Mouse (Mus musculus) CH12.LX (cell line): ENCODE results near the gene Nsmce1. TPM values are rescaled to one million over a fixed set of nuclear protein-coding genes. Genes with fewer than 3 reads are reported as not detected.

ENCODE experiments used
- DNase-seq: peaks from one replicate; pipeline ENCODE4 v3.0.0-alpha.2; 2013; ENCODE audit errors: extremely low read depth
- H3K27ac ChIP-seq: 2 replicates; pipeline ENCODE4 v1.5.1; 2012; ENCODE audit warnings: low read depth, mild to moderate bottlenecking, control low read depth, moderate library complexity; ENCODE audit not compliant: insufficient read depth
- H3K27me3 ChIP-seq: replicated peaks from 2 replicates; pipeline ENCODE3; 2012; ENCODE audit warnings: inconsistent platforms
- H3K36me3 ChIP-seq, 2 experiments: replicated peaks in 1 of 2; 2 replicates each; pipeline versions ENCODE3 to v1.6.1; 2012; ENCODE audit warnings: inconsistent platforms in 1 of 2, low read length in 1 of 2, mild to moderate bottlenecking in 1 of 2, mixed read lengths in 1 of 2, moderate library complexity in 1 of 2; ENCODE audit not compliant: control insufficient read depth in 1 of 2, insufficient read depth in 1 of 2
- H3K4me1 ChIP-seq, 2 experiments: 2 replicates each; pipeline ENCODE4 v1.6.1; 2012; ENCODE audit warnings: inconsistent platforms in 1 of 2, moderate library complexity in 1 of 2; ENCODE audit not compliant: insufficient read depth in 2 of 2, control insufficient read depth in 1 of 2
- H3K4me2 ChIP-seq: 2 replicates; pipeline ENCODE4 v1.6.1; 2012; ENCODE audit warnings: low read depth, mild to moderate bottlenecking, control low read depth; ENCODE audit not compliant: poor library complexity, insufficient read depth, severe bottlenecking
- H3K4me3 ChIP-seq, 3 experiments: fragments of 150-350 bp in 1 of 3; sonication (generic) in 1 of 3; replicated peaks in 1 of 3; 2 replicates each; pipeline versions ENCODE3 to v1.5.1; 2011 to 2012; ENCODE audit warnings: low read depth in 2 of 3, low read length in 2 of 3, mild to moderate bottlenecking in 2 of 3, moderate library complexity in 2 of 3, control low read depth in 1 of 3, improper control_type of control experiment in 1 of 3, inconsistent platforms in 1 of 3, mixed read lengths in 1 of 3; ENCODE audit not compliant: poor library complexity in 1 of 3
- H3K79me2 ChIP-seq: replicated peaks from 2 replicates; pipeline ENCODE4 v1.6.1; 2012; ENCODE audit warnings: mild to moderate bottlenecking, moderate library complexity; ENCODE audit not compliant: control insufficient read depth, poor library complexity, insufficient read depth, severe bottlenecking; ENCODE audit errors: extremely low read depth
- H3K9ac ChIP-seq: 2 replicates; pipeline ENCODE4 v1.6.1; 2012; ENCODE audit warnings: low read depth, mild to moderate bottlenecking, control low read depth, moderate library complexity; ENCODE audit not compliant: insufficient read depth
- H3K9me3 ChIP-seq: replicated peaks from 2 replicates; pipeline ENCODE3; 2012; ENCODE audit warnings: low read length, inconsistent platforms, mixed read lengths
- CHD1 ChIP-seq: IDR thresholded peaks from 2 replicates; pipeline ENCODE4 v1.6.1; 2012; ENCODE audit warnings: low read depth, low read length, improper control_type of control experiment, inconsistent platforms
- ELF1 ChIP-seq: IDR thresholded peaks from 2 replicates; pipeline ENCODE4 v1.6.1; 2014; ENCODE audit warnings: low read depth, mild to moderate bottlenecking, inconsistent platforms, low read length, improper control_type of control experiment
- EP300 ChIP-seq: IDR thresholded peaks from 2 replicates; pipeline ENCODE4 v1.6.1; 2011; ENCODE audit warnings: low read length, improper control_type of control experiment
- ETS1 ChIP-seq: conservative IDR thresholded peaks from 2 replicates; pipeline ENCODE4 v1.6.1; 2012; ENCODE audit warnings: low read depth, mild to moderate bottlenecking, inconsistent platforms, low read length, improper control_type of control experiment, moderate library complexity
- GABPA ChIP-seq: IDR thresholded peaks from 2 replicates; pipeline ENCODE4 v1.6.1; 2012; ENCODE audit warnings: low read depth, low read length, improper control_type of control experiment, inconsistent platforms; ENCODE audit not compliant: insufficient replicate concordance
- HCFC1 ChIP-seq: IDR thresholded peaks from 2 replicates; pipeline ENCODE4 v1.6.1; 2012; ENCODE audit warnings: low read depth, mild to moderate bottlenecking, inconsistent platforms, low read length, improper control_type of control experiment
- IRF4 ChIP-seq: IDR thresholded peaks from 2 replicates; pipeline ENCODE4 v1.6.1; 2014; ENCODE audit warnings: low read depth, mild to moderate bottlenecking, inconsistent platforms, low read length, improper control_type of control experiment
- JUND ChIP-seq: conservative IDR thresholded peaks from 2 replicates; pipeline ENCODE4 v1.6.1; 2011; ENCODE audit warnings: low read depth, low read length, improper control_type of control experiment
- KAT2A ChIP-seq: IDR thresholded peaks from 2 replicates; pipeline ENCODE4 v1.6.1; 2012; ENCODE audit warnings: low read length, improper control_type of control experiment, inconsistent platforms; ENCODE audit not compliant: insufficient replicate concordance
- MAFK ChIP-seq: IDR thresholded peaks from 2 replicates; pipeline ENCODE4 v1.6.1; 2011; ENCODE audit warnings: low read length, improper control_type of control experiment; ENCODE audit not compliant: insufficient replicate concordance
- MAZ ChIP-seq: IDR thresholded peaks from 2 replicates; pipeline ENCODE4 v1.6.1; 2012; ENCODE audit warnings: low read depth, mild to moderate bottlenecking, inconsistent platforms, low read length, improper control_type of control experiment, moderate library complexity
- MEF2A ChIP-seq: IDR thresholded peaks from 2 replicates; pipeline ENCODE4 v1.6.1; 2014; ENCODE audit warnings: low read depth, mild to moderate bottlenecking, inconsistent platforms, low read length, improper control_type of control experiment, borderline replicate concordance
- MXI1 ChIP-seq: IDR thresholded peaks from 2 replicates; pipeline ENCODE4 v1.6.1; 2011; ENCODE audit warnings: mild to moderate bottlenecking, low read depth, low read length, improper control_type of control experiment
- MYC ChIP-seq: IDR thresholded peaks from 2 replicates; pipeline ENCODE4 v1.6.1; 2011; ENCODE audit warnings: low read depth, mild to moderate bottlenecking, improper control_type of control experiment, low read length
- NELFE ChIP-seq: IDR thresholded peaks from 2 replicates; pipeline ENCODE4 v1.6.1; 2011; ENCODE audit warnings: low read depth, low read length, improper control_type of control experiment
- PAX5 ChIP-seq: IDR thresholded peaks from 2 replicates; pipeline ENCODE4 v1.6.1; 2012; ENCODE audit warnings: low read length, inconsistent platforms, mixed read lengths
- POLR2A ChIP-seq: IDR thresholded peaks from 2 replicates; pipeline ENCODE4 v1.6.1; 2011; ENCODE audit warnings: low read depth, mild to moderate bottlenecking, improper control_type of control experiment, low read length
- RAD21 ChIP-seq: IDR thresholded peaks from 2 replicates; pipeline ENCODE4 v1.6.1; 2011; ENCODE audit warnings: low read depth, mild to moderate bottlenecking, low read length, improper control_type of control experiment, moderate library complexity
- SIN3A ChIP-seq: IDR thresholded peaks from 2 replicates; pipeline ENCODE4 v1.6.1; 2012; ENCODE audit warnings: low read length, improper control_type of control experiment, inconsistent platforms
- SMC3 ChIP-seq: IDR thresholded peaks from 2 replicates; pipeline ENCODE4 v1.6.1; 2011; ENCODE audit warnings: low read depth, low read length, improper control_type of control experiment
- TBP ChIP-seq: conservative IDR thresholded peaks from 2 replicates; pipeline ENCODE4 v1.6.1; 2011; ENCODE audit warnings: low read depth, low read length, improper control_type of control experiment
- TCF12 ChIP-seq: IDR thresholded peaks from 2 replicates; pipeline ENCODE4 v1.6.1; 2014; ENCODE audit warnings: low read depth, mild to moderate bottlenecking, inconsistent platforms, low read length, improper control_type of control experiment
- USF1 ChIP-seq: IDR thresholded peaks from 2 replicates; pipeline ENCODE4 v1.6.1; 2014; ENCODE audit warnings: low read depth, mild to moderate bottlenecking, inconsistent platforms, low read length, improper control_type of control experiment
- ZKSCAN1 ChIP-seq: IDR thresholded peaks from 2 replicates; pipeline ENCODE4 v1.6.1; 2012; ENCODE audit warnings: low read depth, inconsistent platforms, low read length, improper control_type of control experiment, borderline replicate concordance
- ZMIZ1 ChIP-seq: IDR thresholded peaks from 2 replicates; pipeline ENCODE4 v1.6.1; 2012; ENCODE audit warnings: low read depth, mild to moderate bottlenecking, inconsistent platforms, low read length, improper control_type of control experiment
- ZNF384 ChIP-seq: IDR thresholded peaks from 2 replicates; pipeline ENCODE4 v1.6.1; 2012; ENCODE audit warnings: low read depth, low read length, improper control_type of control experiment, inconsistent platforms
- dilution Hi-C: fragments of 300-500 bp; cut with MboI; formaldehyde crosslinking; loops from 2 replicates; pipeline ENCODE4 v1.14.3; 2020; ENCODE audit warnings: low sequenced_read_pairs; ENCODE audit not compliant: extremely low pct_unique_long_range_greater_than_20kb, extremely low pct_ligation_motif_present
- in situ Hi-C: fragments of 300-500 bp; cut with MboI; formaldehyde crosslinking; loops from 3 replicates; pipeline ENCODE4 v1.14.3; 2019; ENCODE audit warnings: low sequenced_read_pairs, low pct_ligation_motif_present, low pct_unique_long_range_greater_than_20kb, mixed read lengths
- polyA plus RNA-seq: library from polyadenylated mRNA; unstranded; fragments of >175 nt; gene quantifications from 2 replicates; pipeline ENCODE4 v1.2.1, GENCODE M21; 2012; ENCODE audit warnings: low read depth; ENCODE audit not compliant: insufficient read length
- total RNA-seq, 2 experiments: library from RNA; depleted of rRNA; stranded (reverse); fragments of 300-350 nt in 1 of 2; fragments of >200 nt in 1 of 2; gene quantifications; 2 replicates each; pipeline ENCODE4 v1.2.3; 2012 to 2014

Gene Nsmce1
- total and polyA plus RNA-seq, 3 experiments = 52.0 to 74.8 (median 61.9) TPM

DNA sequence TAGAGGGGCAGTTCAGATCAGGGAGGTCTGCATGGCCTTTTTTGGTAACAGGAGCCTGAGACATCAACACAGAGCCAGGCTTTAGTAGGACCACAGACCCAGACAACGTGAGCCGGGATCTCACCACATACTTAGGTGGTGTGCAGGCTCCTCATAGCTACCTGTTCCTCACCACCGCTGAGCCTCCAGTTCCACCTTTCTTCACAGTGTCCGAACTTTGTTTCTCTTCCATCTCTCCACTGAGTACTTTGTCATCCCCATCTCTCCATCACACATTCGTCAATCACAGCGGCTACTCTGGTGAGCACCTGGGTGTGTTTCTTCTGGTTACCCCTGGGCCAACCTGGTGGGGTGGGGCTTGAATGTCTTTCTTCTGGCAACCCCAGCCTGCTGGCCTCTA is 35.8 kb upstream of the Nsmce1 start:
- no peak for DNase-seq
- dilution Hi-C loops = no loop called here

DNA sequence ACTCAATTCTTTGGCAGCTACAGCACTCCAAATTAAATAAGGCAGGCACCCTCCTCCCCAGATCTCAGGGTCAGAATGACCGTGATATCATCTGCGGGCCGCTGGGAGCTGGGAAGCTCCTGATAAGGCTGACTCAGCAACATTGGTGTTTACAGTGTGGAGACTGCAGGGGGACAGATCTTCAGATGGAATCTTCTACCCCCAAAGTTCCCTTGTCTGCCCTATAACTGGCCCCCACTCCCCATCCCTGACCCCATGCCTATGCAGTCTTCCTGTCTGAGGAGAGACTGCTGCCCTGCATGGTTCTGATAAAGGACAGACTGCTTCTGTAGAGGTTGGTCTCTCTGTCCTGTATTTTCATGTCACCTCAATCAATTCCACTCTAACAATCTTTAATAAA is 31.7 kb upstream of the Nsmce1 start:
- DNase-seq = no peak
- Histone ChIP-seq H3K4me2 (no peak overlapping the region), H3K9me3 (peaks cover 2% of the 10 kb centered on the region), H3K4me1 (no peaks in the 10 kb centered on the region), H3K27me3 (no peaks in the 10 kb centered on the region), H3K9ac (no peak overlapping the region), H3K27ac (no peak overlapping the region), H3K79me2 (no peaks in the 10 kb centered on the region), H3K36me3 (no peaks in the 10 kb centered on the region), H3K4me3 (no peak overlapping the region)
- in situ Hi-C loops (no loop called here), dilution Hi-C loops (no loop called here)
- TF ChIP-seq MAFK (peak; percentile 70; the same call in 1 of the 2 replicates), JUND (no peak)

More for the DNA sequence above, 35.8 kb upstream of the Nsmce1 start:
- Histone ChIP-seq H3K27me3 (no peaks in the 10 kb centered on the region), H3K79me2 (no peaks in the 10 kb centered on the region), H3K27ac (no peak overlapping the region), H3K4me2 (no peak overlapping the region), H3K4me3 (no peak overlapping the region), H3K36me3 (no peaks in the 10 kb centered on the region), H3K9me3 (no peaks in the 10 kb centered on the region), H3K9ac (no peak overlapping the region), H3K4me1 (no peaks in the 10 kb centered on the region)
- in situ Hi-C loops = no loop called here
- TF ChIP-seq USF1 = no peak
- TF ChIP-seq ZKSCAN1 = no peak
- TF ChIP-seq PAX5 = no peak
- TF ChIP-seq KAT2A = no peak
- no peak for TF ChIP-seq CHD1
- TF ChIP-seq ZMIZ1 = no peak
- no peak for TF ChIP-seq POLR2A
- TF ChIP-seq MAZ = no peak
- TF ChIP-seq NELFE = no peak
- TF ChIP-seq EP300 = no peak
- TF ChIP-seq GABPA = no peak

DNA sequence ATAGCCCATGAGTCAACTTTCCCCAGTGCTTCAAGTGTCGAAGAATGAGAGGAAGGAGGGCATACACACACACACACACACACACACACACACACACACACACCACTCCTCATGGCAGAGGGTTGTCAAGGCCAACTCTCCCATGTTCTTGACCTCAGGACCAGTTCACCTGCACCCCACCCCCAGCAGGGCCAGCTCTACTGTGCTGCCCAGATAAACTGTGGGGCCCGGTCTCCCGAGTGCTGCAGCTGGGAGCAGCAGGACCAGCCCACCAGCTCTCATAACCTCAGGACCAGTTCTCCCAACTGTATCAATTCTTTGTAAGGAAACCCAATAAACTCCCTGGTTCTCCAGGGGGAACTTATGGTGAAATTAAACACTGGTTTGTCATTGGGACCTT is 28.3 kb upstream of the Nsmce1 start:
- no peaks in the 10 kb centered on the region for H3K36me3 ChIP-seq
- no peaks in the 10 kb centered on the region for H3K27me3 ChIP-seq
- no peak overlapping the region for H3K4me2 ChIP-seq
- in situ Hi-C loops (loop anchor here (5.0 kb wide), 1 partner anchor 33 kb away; the partner anchor contains the start of gene Il4ra), dilution Hi-C loops (no loop called here)
- no peak overlapping the region for H3K9ac ChIP-seq
- H3K4me3 ChIP-seq = no peak overlapping the region
- no peaks in the 10 kb centered on the region for H3K4me1 ChIP-seq
- no peak for DNase-seq
- no peak overlapping the region for H3K27ac ChIP-seq
- peaks cover 2% of the 10 kb centered on the region for H3K9me3 ChIP-seq
- no peaks in the 10 kb centered on the region for H3K79me2 ChIP-seq
- TF ChIP-seq MEF2A (no peak), MXI1 (no peak), TCF12 (no peak), GABPA (no peak), HCFC1 (no peak), PAX5 (no peak), SIN3A (no peak), RAD21 (no peak), ZNF384 (no peak), IRF4 (no peak), TBP (no peak), ELF1 (no peak), ZKSCAN1 (no peak), SMC3 (no peak), ZMIZ1 (no peak), NELFE (no peak), ETS1 (no peak), MYC (no peak), KAT2A (no peak)
